Mouse (Mus musculus) liver, adult 2 months (tissue): ENCODE measurements around the gene Eml1. TPM values are rescaled to one million over a fixed set of nuclear protein-coding genes. Genes with fewer than 3 reads are reported as not detected.

Source experiments
- DNase-seq: peaks from one replicate; pipeline ENCODE4 v3.0.0-alpha.2; 2011; ENCODE audit warnings: low read depth, low spot score; ENCODE audit errors: extremely low read depth
- H3K27ac ChIP-seq: fragments of 200-500 bp; replicated peaks from 2 replicates; pipeline ENCODE4 v1.5.1; 2012; ENCODE audit warnings: low read depth, mild to moderate bottlenecking, control low read depth, inconsistent platforms, low read length; ENCODE audit not compliant: insufficient read depth
- H3K27me3 ChIP-seq: fragments of 200-500 bp; 2 replicates; pipeline ENCODE4 v1.6.1; 2012; ENCODE audit warnings: mild to moderate bottlenecking, moderate library complexity, low read length, inconsistent platforms; ENCODE audit not compliant: control insufficient read depth, insufficient read depth
- H3K36me3 ChIP-seq: fragments of 200-500 bp; 2 replicates; pipeline ENCODE4 v1.6.1; 2012; ENCODE audit warnings: low read length, inconsistent platforms; ENCODE audit not compliant: control insufficient read depth, insufficient read depth
- H3K4me1 ChIP-seq: fragments of 200-500 bp; 2 replicates; pipeline ENCODE4 v1.6.1; 2011; ENCODE audit warnings: low read length; ENCODE audit not compliant: control insufficient read depth, insufficient read depth
- H3K4me3 ChIP-seq: fragments of 200-500 bp; 2 replicates; pipeline ENCODE4 v1.5.1; 2011; ENCODE audit warnings: low read depth, mild to moderate bottlenecking, control low read depth, low read length, moderate library complexity; ENCODE audit not compliant: insufficient read depth
- H3K79me2 ChIP-seq: fragments of 200-500 bp; 2 replicates; pipeline ENCODE4 v1.6.1; 2012; ENCODE audit warnings: inconsistent platforms, mild to moderate bottlenecking, low read length, moderate library complexity; ENCODE audit not compliant: control insufficient read depth, insufficient read depth
- H3K9ac ChIP-seq: fragments of 200-500 bp; 2 replicates; pipeline ENCODE4 v1.6.1; 2012; ENCODE audit warnings: low read depth, mild to moderate bottlenecking, control low read depth, inconsistent platforms, low read length
- CTCF ChIP-seq: fragments of 200-500 bp; IDR thresholded peaks from 2 replicates; pipeline ENCODE4 v1.5.1; 2011; ENCODE audit warnings: low read depth, low read length, control low read depth
- POLR2A ChIP-seq: fragments of 200-500 bp; IDR thresholded peaks from 2 replicates; pipeline ENCODE4 v1.6.1; 2011; ENCODE audit warnings: low read length, control low read depth; ENCODE audit not compliant: insufficient read depth; ENCODE audit errors: extremely low read depth
- WGBS: fragments of 180-500 bp; shearing (Covaris S2); methylation state at CpG from one replicate; pipeline ENCODE4 v1.1.7; 2018; 5-methylcytosine and 5-hydroxymethylcytosine counted together
- polyA plus RNA-seq: library from polyadenylated mRNA; depleted of rRNA; stranded (reverse); fragments of >200 nt; gene quantifications from 2 replicates; pipeline ENCODE4 v1.2.3, GENCODE M21; 2012
- total RNA-seq: library from RNA; depleted of rRNA; stranded (reverse); fragments of >200 nt; gene quantifications from 2 replicates; pipeline ENCODE4 v1.2.3, GENCODE M21; 2014

The Eml1 gene
- total and polyA plus RNA-seq, 2 experiments: 1.3 to 2.9 TPM

- H3K27me3 ChIP-seq: no peaks in the 10 kb centered on the region
- no peak overlapping the region for H3K9ac ChIP-seq
- no peak overlapping the region for H3K4me3 ChIP-seq
- H3K27ac ChIP-seq: no peak overlapping the region
- no peak for DNase-seq
- WGBS: 72% methylated on average over 7 of the region's 7 CpGs
- H3K36me3 ChIP-seq: no peaks in the 10 kb centered on the region
- H3K79me2 ChIP-seq: no peaks in the 10 kb centered on the region
- no peaks in the 10 kb centered on the region for H3K4me1 ChIP-seq
- TF ChIP-seq POLR2A (no peak), CTCF (no peak)
Measured at GRCm38 (mm10) chr12:108365868-108366267, 4.9 kb upstream of the Eml1 start.

GRCm38 (mm10) chr12:108367909-108368308 is 2.8 kb upstream of the Eml1 start:
- Histone ChIP-seq H3K4me3 (no peak overlapping the region), H3K9ac (no peak overlapping the region), H3K36me3 (no peaks in the 10 kb centered on the region), H3K79me2 (no peaks in the 10 kb centered on the region), H3K4me1 (no peaks in the 10 kb centered on the region), H3K27me3 (no peaks in the 10 kb centered on the region), H3K27ac (no peak overlapping the region)
- 76% methylated on average over 2 of the region's 2 CpGs for WGBS
- TF ChIP-seq CTCF (no peak), POLR2A (no peak)
- DNase-seq: no peak

GRCm38 (mm10) chr12:108368921-108369320 is 1.8 kb upstream of the Eml1 start:
- H3K36me3 ChIP-seq: no peaks in the 10 kb centered on the region
- H3K9ac ChIP-seq: no peak overlapping the region
- TF ChIP-seq POLR2A (no peak), CTCF (no peak)
- H3K27ac ChIP-seq: no peak overlapping the region
- no peak overlapping the region for H3K4me3 ChIP-seq
- H3K4me1 ChIP-seq: no peaks in the 10 kb centered on the region
- WGBS: 46% methylated on average over 5 of the region's 5 CpGs
- H3K79me2 ChIP-seq: no peaks in the 10 kb centered on the region
- H3K27me3 ChIP-seq: no peaks in the 10 kb centered on the region
- DNase-seq: no peak

- H3K27ac ChIP-seq: peak overlapping the region; percentile 31
- peak overlapping the region; percentile 33 for H3K9ac ChIP-seq
- TF ChIP-seq CTCF (no peak), POLR2A (no peak)
- H3K27me3 ChIP-seq: no peaks in the 10 kb centered on the region
- whole genome bisulfite sequencing: 55% methylated on average over 6 of the region's 6 CpGs
- no peak for DNase-seq
- H3K4me1 ChIP-seq: no peaks in the 10 kb centered on the region
- no peaks in the 10 kb centered on the region for H3K79me2 ChIP-seq
- no peaks in the 10 kb centered on the region for H3K36me3 ChIP-seq
- H3K4me3 ChIP-seq: peak overlapping the region; percentile 61
Measured at GRCm38 (mm10) chr12:108371429-108371765, 640 bp downstream of the Eml1 start.

- TF ChIP-seq POLR2A (no peak), CTCF (no peak)
- Histone ChIP-seq H3K4me3 (no peak overlapping the region), H3K9ac (no peak overlapping the region), H3K4me1 (no peaks in the 10 kb centered on the region), H3K27ac (no peak overlapping the region), H3K36me3 (no peaks in the 10 kb centered on the region), H3K79me2 (no peaks in the 10 kb centered on the region), H3K27me3 (no peaks in the 10 kb centered on the region)
- no peak for DNase-seq
- 82% methylated on average over 17 of the region's 17 CpGs for WGBS
Measured at GRCm38 (mm10) chr12:108372241-108372640, 1.5 kb downstream of the Eml1 start.

- H3K9ac ChIP-seq: no peak overlapping the region
- 89% methylated on average over 9 of the region's 9 CpGs for WGBS
- no peaks in the 10 kb centered on the region for H3K4me1 ChIP-seq
- no peak for DNase-seq
- H3K79me2 ChIP-seq: no peaks in the 10 kb centered on the region
- no peak overlapping the region for H3K4me3 ChIP-seq
- no peaks in the 10 kb centered on the region for H3K27me3 ChIP-seq
- TF ChIP-seq CTCF (no peak), POLR2A (no peak)
- no peaks in the 10 kb centered on the region for H3K36me3 ChIP-seq
- no peak overlapping the region for H3K27ac ChIP-seq
Measured at GRCm38 (mm10) chr12:108373611-108374010, 2.9 kb downstream of the Eml1 start.
